Mouse (Mus musculus) heart, embryonic 11.5 days (tissue): ENCODE data around the gene Evi2. TPM values are rescaled to one million over a fixed set of nuclear protein-coding genes. Genes with fewer than 3 reads are reported as not detected.

Source experiments
- ATAC-seq: fragments of 200-750 bp; cut with Nextera tagmentation; replicated peaks from 2 replicates; pipeline ENCODE4 v1.8.0; 2017; ENCODE audit warnings: moderate library complexity; ENCODE audit not compliant: insufficient number of reproducible peaks, low FRiP score, low TSS enrichment
- H3K27ac ChIP-seq: fragments of 300-500 bp; sonication (generic); 2 replicates; pipeline ENCODE4 v1.5.1; 2014; ENCODE audit warnings: mild to moderate bottlenecking, low read depth, low read length
- H3K27me3 ChIP-seq: fragments of 300-500 bp; sonication (generic); 2 replicates; pipeline ENCODE4 v1.6.1; 2014; ENCODE audit warnings: mild to moderate bottlenecking, low read length, mixed read lengths; ENCODE audit not compliant: control insufficient read depth, insufficient read depth
- H3K36me3 ChIP-seq: fragments of 300-500 bp; sonication (generic); 2 replicates; pipeline ENCODE4 v1.6.1; 2014; ENCODE audit warnings: mild to moderate bottlenecking, low read length, moderate library complexity, mixed read lengths; ENCODE audit not compliant: control insufficient read depth, insufficient read depth
- H3K4me1 ChIP-seq: fragments of 300-500 bp; sonication (generic); 2 replicates; pipeline ENCODE4 v1.6.1; 2014; ENCODE audit warnings: low read length; ENCODE audit not compliant: control insufficient read depth, insufficient read depth
- H3K4me2 ChIP-seq: fragments of 300-500 bp; sonication (generic); 2 replicates; pipeline ENCODE4 v1.6.1; 2014; ENCODE audit warnings: mild to moderate bottlenecking, moderate library complexity
- H3K4me3 ChIP-seq: fragments of 300-500 bp; sonication (generic); 2 replicates; pipeline ENCODE4 v1.5.1; 2014; ENCODE audit warnings: low read depth, low read length
- H3K9ac ChIP-seq: fragments of 300-500 bp; sonication (generic); 2 replicates; pipeline ENCODE4 v1.6.1; 2014; ENCODE audit warnings: mild to moderate bottlenecking, low read depth, low read length, moderate library complexity
- H3K9me3 ChIP-seq: fragments of 300-500 bp; sonication (generic); replicated peaks from 2 replicates; pipeline ENCODE4 v1.6.1; 2016; ENCODE audit warnings: low read length; ENCODE audit not compliant: control insufficient read depth
- WGBS: fragments of 180-500 bp; shearing (Covaris S2); extraction: QIAGEN DNeasy Blood & Tissue Kit; methylation state at CpG from one replicate; pipeline ENCODE4 v1.1.7; 2014; ENCODE audit not compliant: insufficient replicate concordance; 5-methylcytosine and 5-hydroxymethylcytosine counted together
- polyA plus RNA-seq: library from polyadenylated mRNA; unstranded; fragments of >200 nt; fragmentation: Nextera tagmentation; extraction: Ambion mirVana; gene quantifications from 2 replicates; pipeline ENCODE4 v1.2.1, GENCODE M21; 2014

The Evi2 gene
- polyA plus RNA-seq, 1 experiment from 2014 or later = 1.4 TPM

GRCm38 (mm10) chr11:79521930-79522329 lies 8.5 kb downstream of the Evi2 start:
- no peak overlapping the region for H3K9ac ChIP-seq
- no peaks in the 10 kb centered on the region for H3K4me1 ChIP-seq
- H3K27ac ChIP-seq = no peak overlapping the region
- ATAC-seq = no peak
- no peaks in the 10 kb centered on the region for H3K36me3 ChIP-seq
- H3K9me3 ChIP-seq = no peaks in the 10 kb centered on the region
- H3K4me2 ChIP-seq = no peak overlapping the region
- no peaks in the 10 kb centered on the region for H3K27me3 ChIP-seq
- H3K4me3 ChIP-seq = no peak overlapping the region

GRCm38 (mm10) chr11:79520772-79521171 lies 9.6 kb downstream of the Evi2 start:
- H3K4me2 ChIP-seq = no peak overlapping the region
- H3K9me3 ChIP-seq = no peaks in the 10 kb centered on the region
- no peaks in the 10 kb centered on the region for H3K4me1 ChIP-seq
- H3K27me3 ChIP-seq = no peaks in the 10 kb centered on the region
- no peak overlapping the region for H3K27ac ChIP-seq
- no peak overlapping the region for H3K9ac ChIP-seq
- no peaks in the 10 kb centered on the region for H3K36me3 ChIP-seq
- H3K4me3 ChIP-seq = no peak overlapping the region
- ATAC-seq = no peak

GRCm38 (mm10) chr11:79519878-79520291 lies 10.5 kb downstream of the Evi2 start:
- Histone ChIP-seq H3K9me3 (no peaks in the 10 kb centered on the region), H3K4me1 (no peaks in the 10 kb centered on the region), H3K27ac (no peak overlapping the region), H3K9ac (no peak overlapping the region), H3K4me3 (no peak overlapping the region), H3K27me3 (no peaks in the 10 kb centered on the region), H3K4me2 (no peak overlapping the region), H3K36me3 (no peaks in the 10 kb centered on the region)
- no peak for ATAC-seq
- 77% methylated on average over 1 of the region's 1 CpGs for WGBS

- H3K4me1 ChIP-seq = no peaks in the 10 kb centered on the region
- ATAC-seq = no peak
- H3K27me3 ChIP-seq = no peaks in the 10 kb centered on the region
- no peak overlapping the region for H3K4me3 ChIP-seq
- no peak overlapping the region for H3K4me2 ChIP-seq
- WGBS = 87% methylated on average over 6 of the region's 6 CpGs
- H3K36me3 ChIP-seq = no peaks in the 10 kb centered on the region
- no peak overlapping the region for H3K9ac ChIP-seq
- H3K9me3 ChIP-seq = no peaks in the 10 kb centered on the region
- no peak overlapping the region for H3K27ac ChIP-seq
Measured at GRCm38 (mm10) chr11:79519299-79519698, 11.1 kb downstream of the Evi2 start.

- Histone ChIP-seq H3K9me3 (no peaks in the 10 kb centered on the region), H3K4me2 (no peak overlapping the region), H3K4me1 (no peaks in the 10 kb centered on the region), H3K36me3 (no peaks in the 10 kb centered on the region), H3K27ac (no peak overlapping the region), H3K9ac (no peak overlapping the region), H3K27me3 (no peaks in the 10 kb centered on the region), H3K4me3 (no peak overlapping the region)
- 93% methylated on average over 2 of the region's 2 CpGs for WGBS
- ATAC-seq = no peak
Measured at GRCm38 (mm10) chr11:79515798-79516197, 14.6 kb downstream of the Evi2 start.

- no peak overlapping the region for H3K4me3 ChIP-seq
- ATAC-seq = no peak
- 62% methylated on average over 6 of the region's 6 CpGs for WGBS
Measured at GRCm38 (mm10) chr11:79515331-79515730, 15.1 kb downstream of the Evi2 start.

GRCm38 (mm10) chr11:79511970-79512369 lies 18.4 kb downstream of the Evi2 start:
- ATAC-seq = no peak
- no peak overlapping the region for H3K9ac ChIP-seq
- 88% methylated on average over 3 of the region's 3 CpGs for WGBS

More at GRCm38 (mm10) chr11:79515331-79515730, 15.1 kb downstream of the Evi2 start:
- Histone ChIP-seq H3K9ac (no peak overlapping the region), H3K27ac (no peak overlapping the region), H3K4me2 (no peak overlapping the region), H3K4me1 (no peaks in the 10 kb centered on the region), H3K9me3 (no peaks in the 10 kb centered on the region), H3K36me3 (no peaks in the 10 kb centered on the region), H3K27me3 (no peaks in the 10 kb centered on the region)

GRCm38 (mm10) chr11:79504506-79504905 lies 25.9 kb downstream of the Evi2 start:
- Histone ChIP-seq H3K27me3 (no peaks in the 10 kb centered on the region), H3K4me1 (no peaks in the 10 kb centered on the region), H3K9me3 (no peaks in the 10 kb centered on the region), H3K4me3 (no peak overlapping the region), H3K36me3 (no peaks in the 10 kb centered on the region), H3K27ac (no peak overlapping the region), H3K9ac (no peak overlapping the region), H3K4me2 (no peak overlapping the region)
- ATAC-seq = no peak
- WGBS = 89% methylated on average over 7 of the region's 7 CpGs

More at GRCm38 (mm10) chr11:79511970-79512369, 18.4 kb downstream of the Evi2 start:
- Histone ChIP-seq H3K4me2 (no peak overlapping the region), H3K36me3 (no peaks in the 10 kb centered on the region), H3K9me3 (no peaks in the 10 kb centered on the region), H3K4me3 (no peak overlapping the region), H3K27me3 (no peaks in the 10 kb centered on the region), H3K4me1 (no peaks in the 10 kb centered on the region), H3K27ac (no peak overlapping the region)

- H3K36me3 ChIP-seq = no peaks in the 10 kb centered on the region
- 60% methylated on average over 8 of the region's 8 CpGs for WGBS
- no peak within 1 kb of the TSS for H3K4me3 ChIP-seq
- no peak within 1 kb of the TSS for H3K4me2 ChIP-seq
- H3K9ac ChIP-seq = no peak within 1 kb of the TSS
- no peaks in the 10 kb centered on the region for H3K4me1 ChIP-seq
- no peaks in the 10 kb centered on the region for H3K27me3 ChIP-seq
- no peaks in the 10 kb centered on the region for H3K9me3 ChIP-seq
- no peak within 1 kb of the TSS for H3K27ac ChIP-seq
- ATAC-seq = no peak
Measured at GRCm38 (mm10) chr11:79503845-79504244, 26.5 kb downstream of the Evi2 start, which contains the start of gene Omg. Gene Omg (minus strand): TSS chr11:79504084.
